Mouse (Mus musculus): ENCODE measurements around the gene AU040320.

The AU040320 gene

DNA sequence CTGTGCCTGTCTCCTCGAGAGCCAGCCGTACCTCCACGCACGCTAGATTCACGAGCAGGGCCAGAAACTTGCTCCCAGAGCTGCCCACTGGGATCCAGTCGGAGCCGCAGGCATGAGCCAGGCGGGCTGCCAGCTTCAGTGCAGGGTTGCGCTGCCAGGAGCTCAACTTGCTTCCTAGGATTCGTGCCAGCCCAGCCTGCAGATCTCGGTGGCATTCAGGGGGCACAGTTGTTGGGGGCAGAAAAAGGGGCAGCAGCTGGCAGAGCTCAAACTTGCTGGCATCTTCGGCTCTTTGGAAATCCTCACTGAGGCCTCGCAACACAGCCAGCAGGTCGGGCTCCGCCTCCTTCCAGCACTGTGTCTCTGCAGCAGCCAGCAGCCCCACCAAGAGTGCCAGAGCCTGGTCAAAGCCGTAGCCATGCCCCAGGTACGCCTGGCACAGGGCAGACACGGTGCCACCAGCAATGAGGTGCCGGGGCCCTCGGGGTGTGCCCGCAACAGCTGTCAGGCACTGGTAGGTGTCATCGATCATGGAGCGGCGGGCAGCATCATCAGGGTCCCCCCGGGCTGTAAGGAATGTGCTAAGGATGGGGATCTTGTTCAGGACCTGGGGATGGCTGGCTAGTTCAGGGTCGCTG is 3.2 kb upstream of the AU040320 start:
- in situ Hi-C loops (cut with MboI, MseI) = no loop called here

GRCm38 (mm10) chr4:126750863-126751555 is 2.3 kb upstream of the AU040320 start:
- in situ Hi-C loops (cut with MboI, MseI) = no loop called here

DNA sequence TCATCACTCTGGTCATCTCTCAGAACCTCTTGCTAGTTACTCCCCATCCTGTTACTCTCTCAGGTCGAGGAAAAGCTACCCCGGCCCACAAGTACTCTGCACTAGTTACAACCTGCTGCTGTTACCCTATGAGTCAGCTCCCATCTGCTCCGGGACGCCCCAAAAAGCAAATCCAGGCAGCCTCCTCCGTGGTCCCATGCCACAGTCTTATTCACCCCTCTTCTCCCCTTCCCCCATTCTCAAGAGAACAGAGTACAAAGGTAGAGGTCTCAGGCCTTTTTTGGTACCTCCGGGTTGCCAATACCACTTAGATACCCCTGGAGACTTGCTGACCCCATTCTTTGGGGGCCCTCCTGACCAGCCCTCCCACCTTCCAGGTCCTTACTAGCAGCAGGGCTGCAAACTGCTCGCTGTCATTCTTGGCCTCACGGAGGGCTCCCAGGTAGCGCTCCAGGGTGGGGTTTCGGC is 1.8 kb upstream of the AU040320 start:
- in situ Hi-C loops (cut with MboI, MseI) = no loop called here

- in situ Hi-C loops (cut with MboI, MseI) = no loop called here
These were observed 1.2 kb upstream of the AU040320 start for GRCm38 (mm10) chr4:126752024-126752607.

DNA sequence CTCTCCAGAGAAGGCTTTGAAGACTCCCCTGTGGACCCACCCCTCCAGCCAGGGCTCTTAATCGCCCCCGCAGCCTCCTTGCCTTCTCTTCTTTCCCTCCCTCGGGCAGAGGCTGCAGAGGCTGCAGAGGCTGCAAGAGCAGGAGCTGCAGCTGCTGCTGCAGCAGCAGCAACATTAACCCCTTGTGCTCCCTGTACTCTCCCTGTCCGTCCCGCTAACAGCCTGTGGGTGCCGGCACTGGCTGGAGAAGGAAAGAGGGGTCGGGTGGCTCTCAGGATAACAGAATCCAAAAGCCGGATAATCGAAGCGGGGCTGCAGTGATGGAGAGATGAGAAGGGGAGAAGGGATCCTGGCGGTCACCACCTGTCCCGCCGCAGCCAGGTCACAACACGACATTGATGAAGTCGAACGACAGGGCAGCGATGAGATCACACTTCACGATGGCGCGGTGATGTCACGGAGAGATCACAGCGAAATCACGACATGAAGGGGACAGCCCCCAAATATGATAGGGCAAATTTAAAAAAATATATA is 669 bp upstream of the AU040320 start:
- in situ Hi-C loops (cut with MboI, MseI) = no loop called here

GRCm38 (mm10) chr4:126754231-126754611 is 877 bp downstream of the AU040320 start:
- in situ Hi-C loops (cut with MboI, MseI) = no loop called here

- in situ Hi-C loops (cut with MboI, MseI) = no loop called here
These were observed 1.5 kb downstream of the AU040320 start for GRCm38 (mm10) chr4:126754736-126755374.

GRCm38 (mm10) chr4:126756766-126757165 is 3.4 kb downstream of the AU040320 start:
- in situ Hi-C loops (cut with MboI, MseI) = no loop called here

GRCm38 (mm10) chr4:126758299-126758698 is 5.0 kb downstream of the AU040320 start:
- in situ Hi-C loops (cut with MboI, MseI) = no loop called here

DNA sequence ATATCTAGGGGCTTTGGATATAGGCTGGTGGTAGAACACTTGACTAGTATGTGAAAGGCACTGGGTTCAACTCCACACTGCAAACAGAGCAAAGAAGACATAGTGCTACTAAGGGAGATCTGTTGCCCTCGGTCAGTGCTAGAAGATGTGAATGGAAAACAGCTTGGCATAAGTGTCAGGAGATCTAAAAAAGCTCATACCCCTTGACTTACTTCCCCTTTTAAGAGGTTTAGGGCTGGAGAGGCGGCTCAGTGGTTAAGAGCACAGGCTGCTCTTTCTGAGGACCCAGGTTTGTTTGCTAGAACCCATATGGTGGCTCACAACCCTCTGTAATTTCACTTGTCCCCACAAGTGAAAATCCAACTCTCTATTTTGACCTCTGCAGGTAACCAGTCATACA is 6.1 kb downstream of the AU040320 start:
- in situ Hi-C loops (cut with MboI, MseI) = no loop called here

DNA sequence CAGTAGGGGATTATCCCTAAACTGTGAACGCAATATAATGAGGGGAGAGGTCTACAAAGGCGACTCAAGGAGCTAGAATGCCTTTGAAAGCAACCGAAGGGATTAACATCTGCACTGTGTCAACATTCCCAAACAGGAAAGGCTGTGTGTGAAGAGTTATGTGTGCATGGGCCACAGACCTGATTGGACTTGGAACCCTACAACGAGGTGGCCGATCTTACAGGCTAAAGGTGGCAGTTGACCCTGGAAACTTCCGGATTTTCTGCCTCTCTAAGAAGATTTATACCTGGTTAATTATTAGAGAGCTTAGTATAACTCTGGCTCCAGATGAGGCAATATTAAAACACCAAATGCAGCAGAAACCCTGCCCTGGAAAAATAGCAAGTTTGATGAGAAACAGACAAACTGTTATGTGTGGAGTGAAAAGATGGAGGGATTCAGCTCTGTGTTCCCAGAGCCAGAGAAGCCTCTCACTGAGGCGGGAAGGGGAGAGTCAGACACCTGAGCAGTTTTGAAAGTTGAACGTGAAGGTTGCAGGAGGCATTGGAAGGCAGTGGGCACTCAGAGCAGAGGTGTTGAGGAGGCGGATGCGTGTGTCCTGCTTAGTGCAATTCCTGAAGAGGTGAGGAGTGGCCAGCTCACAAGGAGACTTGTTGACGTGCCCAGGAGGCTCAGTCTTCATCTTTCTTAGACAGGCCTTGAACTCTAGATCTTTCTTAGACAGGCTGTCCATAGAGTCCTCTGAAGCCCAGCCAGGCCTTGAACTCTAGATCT is 9.4 kb downstream of the AU040320 start:
- in situ Hi-C loops (cut with MboI, MseI) = no loop called here

DNA sequence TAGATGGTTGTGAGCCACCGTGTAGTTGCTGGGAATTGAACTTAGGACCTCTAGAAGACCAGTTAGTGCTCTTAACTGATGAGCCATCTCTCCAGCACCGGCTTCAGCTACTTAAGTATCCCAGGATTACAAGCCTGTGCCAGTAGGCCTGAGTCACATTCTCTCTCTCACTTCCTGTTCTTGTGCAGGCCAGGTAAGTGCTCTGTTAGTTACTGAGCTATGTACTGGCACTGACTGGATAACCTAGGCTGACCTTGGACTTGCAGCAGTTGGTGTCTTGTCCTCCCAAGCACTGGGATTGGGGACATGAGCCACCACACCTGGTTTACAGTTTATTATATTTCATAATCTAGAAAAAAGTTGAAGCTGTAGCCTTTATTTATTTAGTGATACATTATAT is 10.1 kb downstream of the AU040320 start:
- in situ Hi-C loops (cut with MboI, MseI) = no loop called here

DNA sequence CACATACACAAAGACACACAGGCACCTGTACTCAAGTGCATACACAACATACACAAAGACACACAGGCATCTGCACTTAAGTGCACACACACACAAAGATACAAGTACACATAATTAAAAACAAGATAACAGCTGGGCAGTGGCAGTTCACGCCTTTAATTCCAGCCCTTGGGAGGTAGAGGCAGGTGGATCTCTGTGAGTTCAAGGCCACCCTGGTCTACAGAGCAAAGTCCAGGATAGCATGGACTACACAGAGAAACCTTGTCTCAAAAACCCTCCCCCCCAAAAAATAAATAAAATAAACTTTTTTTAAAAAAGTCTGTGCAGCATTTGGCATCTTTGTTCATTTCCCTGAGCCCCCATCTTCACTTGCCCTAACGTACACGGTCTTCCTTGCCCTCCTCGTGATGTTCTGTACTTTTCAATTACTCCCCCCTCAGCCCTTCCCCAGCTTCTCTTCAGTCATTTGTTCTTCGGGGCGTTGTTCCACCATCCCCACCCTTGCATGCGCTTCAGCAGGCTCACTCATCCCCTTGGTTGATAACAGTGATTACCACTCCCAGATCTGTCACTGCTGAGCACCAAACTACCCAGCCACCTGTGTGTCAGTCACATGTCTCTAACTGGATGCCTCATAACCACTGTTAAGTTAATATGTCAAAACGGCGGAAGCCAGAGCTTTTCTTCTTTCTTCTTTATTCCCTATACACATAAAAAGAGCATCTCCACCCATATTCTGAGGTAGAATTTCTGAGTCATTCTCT is 16.6 kb downstream of the AU040320 start:
- in situ Hi-C loops (cut with MboI, MseI) = loop anchor here (5.0 kb wide), 1 partner anchor 62 kb away; no protein-coding TSS in a partner anchor

GRCm38 (mm10) chr4:126770831-126771230 is 17.5 kb downstream of the AU040320 start:
- in situ Hi-C loops (cut with MboI, MseI) = no loop called here

DNA sequence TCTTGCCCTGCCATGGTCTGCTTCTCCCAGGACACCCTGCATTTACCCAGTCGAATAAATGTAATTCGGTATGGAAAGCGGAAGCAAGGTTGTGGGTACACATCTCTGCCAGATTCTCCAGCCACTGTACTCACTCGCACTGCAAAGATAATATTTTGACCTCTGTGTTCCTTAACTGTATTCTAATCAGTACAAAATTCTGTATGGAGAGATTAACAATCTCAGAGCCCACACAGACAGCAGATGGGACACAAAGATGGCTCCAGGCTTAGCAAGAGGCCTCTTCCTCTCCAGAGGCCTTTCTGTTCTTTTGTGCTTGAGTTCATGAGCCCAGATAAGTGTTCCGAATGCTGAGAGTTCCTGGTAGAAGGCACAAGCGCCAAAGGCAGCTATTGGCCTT is 20.5 kb downstream of the AU040320 start:
- in situ Hi-C loops (cut with MboI, MseI) = no loop called here

GRCm38 (mm10) chr4:126775182-126775581 is 21.8 kb downstream of the AU040320 start:
- in situ Hi-C loops (cut with MboI, MseI) = no loop called here

DNA sequence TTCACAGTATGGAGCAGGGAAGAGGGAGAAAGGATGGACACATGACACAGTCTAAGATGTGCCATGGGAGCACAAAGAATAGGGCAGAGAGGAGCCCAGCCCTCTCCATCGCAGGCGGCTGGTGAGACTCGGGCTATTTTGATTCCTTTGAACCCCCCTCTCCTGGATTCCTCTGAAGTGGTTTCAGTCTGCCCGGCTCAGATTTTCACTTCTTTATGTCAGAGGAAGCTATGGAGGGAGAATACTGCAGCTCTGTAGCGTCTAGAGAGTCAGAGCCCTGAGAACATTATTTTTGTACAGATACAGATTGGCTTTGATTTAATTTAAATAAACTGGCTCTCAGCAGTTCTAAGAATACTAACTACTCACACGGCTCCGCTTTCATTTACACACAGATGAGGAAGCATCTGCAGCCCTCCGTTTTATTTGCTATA is 25.8 kb downstream of the AU040320 start:
- in situ Hi-C loops (cut with MboI, MseI) = no loop called here

GRCm38 (mm10) chr4:126779826-126780775 is 26.8 kb downstream of the AU040320 start:
- in situ Hi-C loops (cut with MboI, MseI) = no loop called here

DNA sequence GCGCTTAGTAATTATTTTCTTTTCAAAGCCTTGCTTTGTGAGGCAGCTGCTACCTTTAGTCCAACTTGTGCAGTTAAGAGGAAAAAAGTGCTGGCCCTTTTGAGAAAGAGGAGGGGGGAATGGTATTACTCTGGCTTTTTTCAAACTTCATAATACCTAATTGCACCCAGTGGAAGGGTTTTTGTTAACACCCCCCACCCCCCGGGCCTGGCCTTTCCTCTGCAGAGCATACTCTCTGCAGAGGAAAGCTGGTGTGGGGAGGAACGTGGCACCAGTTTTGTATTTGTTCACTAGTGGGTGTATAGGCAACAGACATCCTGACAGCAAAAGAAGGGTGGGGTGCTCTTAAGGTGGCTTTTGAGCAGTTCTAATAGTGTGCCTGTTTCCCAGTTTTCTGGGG is 28.5 kb downstream of the AU040320 start:
- in situ Hi-C loops (cut with MboI, MseI) = no loop called here

All from T-helper 2 cell (primary cell).